Mouse (Mus musculus): ENCODE data around the gene Lmo7. TPM values are rescaled to one million over a fixed set of nuclear protein-coding genes. Genes with fewer than 3 reads are reported as not detected.

Gene Lmo7
- polyA plus RNA-seq, 1 experiment from 2014 or later = 1.3 TPM

- DNase-seq (ENCODE audit: low spot score) = no peak
- Histone ChIP-seq H3K9ac (ENCODE audit: low read length) (no peak overlapping the region), H3K4me2 (ENCODE audit: low read depth, low read length, severe bottlenecking) (no peak overlapping the region), H3K4me3 (ENCODE audit: low read depth, low read length) (no peak overlapping the region), H3K9me3 (ENCODE audit: control insufficient read depth, low read length) (no peaks in the 10 kb centered on the region), H3K27ac (ENCODE audit: low read depth, low read length) (no peak overlapping the region), H3K4me1 (replicated peaks; ENCODE audit: control insufficient read depth, insufficient read depth, low read length) (no peaks in the 10 kb centered on the region), H3K27me3 (ENCODE audit: control insufficient read depth, insufficient read depth, low read length) (no peaks in the 10 kb centered on the region), H3K36me3 (ENCODE audit: control insufficient read depth, insufficient read depth, low read length) (no peaks in the 10 kb centered on the region)
- 93% methylated on average over 6 of the region's 6 CpGs for WGBS
- no peak for ATAC-seq (replicated peaks; ENCODE audit: low FRiP score)
These were observed 42.0 kb downstream of the Lmo7 start for GRCm38 (mm10) chr14:101771756-101772155.

GRCm38 (mm10) chr14:101774631-101775030 is 44.9 kb downstream of the Lmo7 start:
- Histone ChIP-seq H3K9ac (ENCODE audit: low read length) (no peak overlapping the region), H3K4me3 (ENCODE audit: low read depth, low read length) (no peak overlapping the region), H3K36me3 (ENCODE audit: control insufficient read depth, insufficient read depth, low read length) (no peaks in the 10 kb centered on the region), H3K4me2 (ENCODE audit: low read depth, low read length, severe bottlenecking) (no peak overlapping the region), H3K27me3 (ENCODE audit: control insufficient read depth, insufficient read depth, low read length) (no peaks in the 10 kb centered on the region), H3K27ac (ENCODE audit: low read depth, low read length) (no peak overlapping the region), H3K4me1 (replicated peaks; ENCODE audit: control insufficient read depth, insufficient read depth, low read length) (no peaks in the 10 kb centered on the region), H3K9me3 (ENCODE audit: control insufficient read depth, low read length) (no peaks in the 10 kb centered on the region)
- no peak; the same call in 1 of the 2 replicates for ATAC-seq (replicated peaks; ENCODE audit: low FRiP score)
- DNase-seq (ENCODE audit: low spot score) = no peak
- 66% methylated on average over 4 of the region's 4 CpGs for WGBS

GRCm38 (mm10) chr14:101776296-101777128 is 46.8 kb downstream of the Lmo7 start:
- Histone ChIP-seq H3K4me2 (ENCODE audit: low read depth, low read length, severe bottlenecking) (no peak overlapping the region), H3K36me3 (ENCODE audit: control insufficient read depth, insufficient read depth, low read length) (no peaks in the 10 kb centered on the region), H3K4me1 (replicated peaks; ENCODE audit: control insufficient read depth, insufficient read depth, low read length) (no peaks in the 10 kb centered on the region), H3K4me3 (ENCODE audit: low read depth, low read length) (no peak overlapping the region), H3K9ac (ENCODE audit: low read length) (no peak overlapping the region), H3K9me3 (ENCODE audit: control insufficient read depth, low read length) (no peaks in the 10 kb centered on the region), H3K27ac (ENCODE audit: low read depth, low read length) (no peak overlapping the region), H3K27me3 (ENCODE audit: control insufficient read depth, insufficient read depth, low read length) (no peaks in the 10 kb centered on the region)
- peak; percentile 51 for ATAC-seq (replicated peaks; ENCODE audit: low FRiP score)
- no peak for DNase-seq (ENCODE audit: low spot score)
- WGBS = 12% methylated on average over 4 of the region's 4 CpGs

GRCm38 (mm10) chr14:101777129-101777493 is 47.4 kb downstream of the Lmo7 start:
- Histone ChIP-seq H3K9ac (ENCODE audit: low read length) (no peak overlapping the region), H3K9me3 (ENCODE audit: control insufficient read depth, low read length) (no peaks in the 10 kb centered on the region), H3K4me3 (ENCODE audit: low read depth, low read length) (no peak overlapping the region), H3K4me1 (replicated peaks; ENCODE audit: control insufficient read depth, insufficient read depth, low read length) (no peaks in the 10 kb centered on the region), H3K36me3 (ENCODE audit: control insufficient read depth, insufficient read depth, low read length) (no peaks in the 10 kb centered on the region), H3K27me3 (ENCODE audit: control insufficient read depth, insufficient read depth, low read length) (no peaks in the 10 kb centered on the region), H3K27ac (ENCODE audit: low read depth, low read length) (no peak overlapping the region), H3K4me2 (ENCODE audit: low read depth, low read length, severe bottlenecking) (no peak overlapping the region)
- DNase-seq (ENCODE audit: low spot score) (no peak), ATAC-seq (replicated peaks; ENCODE audit: low FRiP score) (peak; percentile 33)
- 32% methylated on average over 3 of the region's 3 CpGs for WGBS

- Histone ChIP-seq H3K9me3 (ENCODE audit: control insufficient read depth, low read length) (no peaks in the 10 kb centered on the region), H3K36me3 (ENCODE audit: control insufficient read depth, insufficient read depth, low read length) (no peaks in the 10 kb centered on the region), H3K4me2 (ENCODE audit: low read depth, low read length, severe bottlenecking) (no peak overlapping the region), H3K27me3 (ENCODE audit: control insufficient read depth, insufficient read depth, low read length) (no peaks in the 10 kb centered on the region), H3K4me1 (replicated peaks; ENCODE audit: control insufficient read depth, insufficient read depth, low read length) (no peaks in the 10 kb centered on the region), H3K27ac (ENCODE audit: low read depth, low read length) (no peak overlapping the region), H3K4me3 (ENCODE audit: low read depth, low read length) (no peak overlapping the region), H3K9ac (ENCODE audit: low read length) (no peak overlapping the region)
- DNase-seq (ENCODE audit: low spot score) (no peak), ATAC-seq (replicated peaks; ENCODE audit: low FRiP score) (no peak)
- 96% methylated on average over 3 of the region's 3 CpGs for WGBS
These were observed 48.7 kb downstream of the Lmo7 start for GRCm38 (mm10) chr14:101778426-101778825.

- Histone ChIP-seq H3K36me3 (ENCODE audit: control insufficient read depth, insufficient read depth, low read length) (no peaks in the 10 kb centered on the region), H3K27ac (ENCODE audit: low read depth, low read length) (no peak overlapping the region), H3K9ac (ENCODE audit: low read length) (no peak overlapping the region), H3K4me2 (ENCODE audit: low read depth, low read length, severe bottlenecking) (no peak overlapping the region), H3K4me3 (ENCODE audit: low read depth, low read length) (no peak overlapping the region), H3K27me3 (ENCODE audit: control insufficient read depth, insufficient read depth, low read length) (no peaks in the 10 kb centered on the region), H3K9me3 (ENCODE audit: control insufficient read depth, low read length) (no peaks in the 10 kb centered on the region), H3K4me1 (replicated peaks; ENCODE audit: control insufficient read depth, insufficient read depth, low read length) (no peaks in the 10 kb centered on the region)
- ATAC-seq (replicated peaks; ENCODE audit: low FRiP score) = no peak
- no peak for DNase-seq (ENCODE audit: low spot score)
- 93% methylated on average over 10 of the region's 10 CpGs for WGBS
These were observed 50.3 kb downstream of the Lmo7 start for GRCm38 (mm10) chr14:101780016-101780415.

- Histone ChIP-seq H3K27me3 (ENCODE audit: control insufficient read depth, insufficient read depth, low read length) (no peaks in the 10 kb centered on the region), H3K4me2 (ENCODE audit: low read depth, low read length, severe bottlenecking) (no peak overlapping the region), H3K27ac (ENCODE audit: low read depth, low read length) (no peak overlapping the region), H3K4me3 (ENCODE audit: low read depth, low read length) (no peak overlapping the region), H3K4me1 (replicated peaks; ENCODE audit: control insufficient read depth, insufficient read depth, low read length) (no peaks in the 10 kb centered on the region), H3K36me3 (ENCODE audit: control insufficient read depth, insufficient read depth, low read length) (no peaks in the 10 kb centered on the region), H3K9me3 (ENCODE audit: control insufficient read depth, low read length) (no peaks in the 10 kb centered on the region), H3K9ac (ENCODE audit: low read length) (no peak overlapping the region)
- ATAC-seq (replicated peaks; ENCODE audit: low FRiP score) (no peak), DNase-seq (ENCODE audit: low spot score) (no peak)
- WGBS = 77% methylated on average over 11 of the region's 11 CpGs
These were observed 51.5 kb downstream of the Lmo7 start for GRCm38 (mm10) chr14:101781219-101781618.

- no peak overlapping the region for H3K27ac ChIP-seq (ENCODE audit: low read depth, low read length)
These were observed 52.3 kb downstream of the Lmo7 start for GRCm38 (mm10) chr14:101781943-101782510.

More at GRCm38 (mm10) chr14:101781943-101782510, 52.3 kb downstream of the Lmo7 start:
- ATAC-seq (replicated peaks; ENCODE audit: low FRiP score) (peak; percentile 51; the same call in 1 of the 2 replicates), DNase-seq (ENCODE audit: low spot score) (no peak)
- Histone ChIP-seq H3K27me3 (ENCODE audit: control insufficient read depth, insufficient read depth, low read length) (no peaks in the 10 kb centered on the region), H3K36me3 (ENCODE audit: control insufficient read depth, insufficient read depth, low read length) (no peaks in the 10 kb centered on the region), H3K4me2 (ENCODE audit: low read depth, low read length, severe bottlenecking) (no peak overlapping the region), H3K9ac (ENCODE audit: low read length) (no peak overlapping the region), H3K4me3 (ENCODE audit: low read depth, low read length) (no peak overlapping the region), H3K9me3 (ENCODE audit: control insufficient read depth, low read length) (no peaks in the 10 kb centered on the region), H3K4me1 (replicated peaks; ENCODE audit: control insufficient read depth, insufficient read depth, low read length) (no peaks in the 10 kb centered on the region)
- 35% methylated on average over 3 of the region's 3 CpGs for WGBS
